Mouse (Mus musculus) cerebellum, postnatal 4 days (tissue): ENCODE measurements around the gene Tom1.

Source experiments
- DNase-seq, 2 experiments: peaks; one replicate each; pipeline ENCODE4 v3.0.0; 2022; ENCODE audit warnings: low spot score in 2 of 2, mixed read lengths in 1 of 2

The Tom1 gene

GRCm38 (mm10) chr8:75042171-75042570 is 8.7 kb downstream of the Tom1 start:
- no peak for DNase-seq

DNA sequence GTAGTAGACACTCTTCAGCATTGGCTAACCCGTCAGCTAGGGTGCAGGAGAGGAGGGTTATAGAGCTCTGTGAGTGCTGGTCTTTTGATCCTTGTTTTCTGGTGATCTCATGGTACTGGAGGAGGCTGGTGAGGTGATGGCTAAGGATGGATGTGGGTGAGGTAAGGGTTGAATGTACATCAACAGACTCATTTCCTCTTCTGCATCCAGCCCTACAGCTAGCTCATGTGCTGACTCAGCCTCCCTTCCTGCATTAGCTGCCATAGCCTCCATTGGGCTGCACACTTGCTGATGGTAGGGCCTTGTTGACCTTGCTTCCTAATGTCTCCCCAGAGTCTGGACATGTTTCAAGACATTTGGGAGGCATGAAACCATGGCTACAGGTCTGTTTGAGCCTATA is 9.5 kb downstream of the Tom1 start:
- no peak for DNase-seq

- DNase-seq, result no peak
These were observed 12.8 kb downstream of the Tom1 start for GRCm38 (mm10) chr8:75046303-75046702.

- no peak for DNase-seq
These were observed 14.3 kb downstream of the Tom1 start for GRCm38 (mm10) chr8:75047784-75048183.

DNA sequence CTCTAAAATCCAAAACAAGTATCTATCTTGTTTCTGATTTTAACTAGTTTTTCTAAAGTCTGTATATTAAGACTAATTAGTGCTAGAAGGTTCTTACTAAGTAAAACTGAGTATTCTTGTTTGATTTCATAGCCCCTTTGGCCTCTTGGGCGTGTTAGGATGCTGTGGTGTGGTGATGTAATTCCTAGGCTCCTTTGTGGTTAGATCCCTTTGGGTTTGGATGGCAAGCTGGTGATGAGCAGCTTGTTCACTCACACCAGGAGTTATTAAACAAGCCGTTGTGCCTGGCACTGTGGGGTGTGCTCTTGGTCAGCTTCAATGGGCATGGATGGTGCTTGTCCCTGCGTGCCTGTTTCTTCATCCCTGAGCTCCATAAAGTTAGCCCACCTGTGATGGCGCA is 19.8 kb downstream of the Tom1 start:
- DNase-seq, result no peak

- DNase-seq, result no peak
These were observed 22.2 kb downstream of the Tom1 start for GRCm38 (mm10) chr8:75055673-75056072.

GRCm38 (mm10) chr8:75060022-75060421 is 26.5 kb downstream of the Tom1 start:
- DNase-seq, result no peak

GRCm38 (mm10) chr8:75060815-75061214 is 27.3 kb downstream of the Tom1 start:
- DNase-seq, result no peak

DNA sequence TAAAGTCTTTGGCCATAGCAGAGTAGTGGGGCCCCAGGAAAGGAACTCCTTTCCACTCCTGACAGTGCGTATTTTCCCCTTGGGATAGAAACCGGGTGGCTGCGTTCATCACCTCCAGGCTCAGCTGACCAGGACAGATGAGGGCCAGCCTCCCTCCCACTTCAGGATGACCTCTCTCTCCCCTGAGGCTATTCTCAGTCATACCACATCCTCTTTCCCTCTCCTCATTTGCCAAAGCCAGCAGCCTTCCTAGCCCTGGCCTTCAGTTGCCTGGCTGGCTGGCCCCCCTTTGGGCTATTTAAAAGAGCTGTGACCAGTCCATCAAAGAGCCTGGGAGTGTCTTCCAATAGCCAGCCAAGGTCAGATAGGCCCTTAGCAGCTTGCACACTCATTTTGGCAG is 29.8 kb downstream of the Tom1 start:
- no peak for DNase-seq

GRCm38 (mm10) chr8:75064790-75065189 is 31.3 kb downstream of the Tom1 start:
- no peak for DNase-seq

GRCm38 (mm10) chr8:75067287-75067686 is 33.8 kb downstream of the Tom1 start:
- DNase-seq, result no peak

DNA sequence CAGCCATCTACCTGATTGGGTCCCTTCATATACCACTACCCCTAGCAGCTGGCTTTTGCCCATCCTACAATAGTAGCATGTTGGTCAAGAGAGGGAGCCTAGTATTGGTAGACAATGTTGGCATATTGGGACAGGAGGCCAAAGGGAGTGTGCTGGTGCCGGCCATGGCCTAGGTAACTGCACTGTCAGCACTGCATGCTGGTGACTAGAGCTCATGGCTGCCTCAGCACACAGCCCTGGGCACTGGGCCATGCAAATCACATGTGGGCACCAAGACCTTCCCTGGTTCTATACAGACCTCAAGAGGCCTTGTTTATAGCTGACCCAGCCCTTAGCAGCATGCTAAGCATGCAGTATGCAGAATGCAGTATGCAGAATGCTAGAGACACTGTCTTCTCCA is 36.8 kb downstream of the Tom1 start:
- no peak for DNase-seq

DNA sequence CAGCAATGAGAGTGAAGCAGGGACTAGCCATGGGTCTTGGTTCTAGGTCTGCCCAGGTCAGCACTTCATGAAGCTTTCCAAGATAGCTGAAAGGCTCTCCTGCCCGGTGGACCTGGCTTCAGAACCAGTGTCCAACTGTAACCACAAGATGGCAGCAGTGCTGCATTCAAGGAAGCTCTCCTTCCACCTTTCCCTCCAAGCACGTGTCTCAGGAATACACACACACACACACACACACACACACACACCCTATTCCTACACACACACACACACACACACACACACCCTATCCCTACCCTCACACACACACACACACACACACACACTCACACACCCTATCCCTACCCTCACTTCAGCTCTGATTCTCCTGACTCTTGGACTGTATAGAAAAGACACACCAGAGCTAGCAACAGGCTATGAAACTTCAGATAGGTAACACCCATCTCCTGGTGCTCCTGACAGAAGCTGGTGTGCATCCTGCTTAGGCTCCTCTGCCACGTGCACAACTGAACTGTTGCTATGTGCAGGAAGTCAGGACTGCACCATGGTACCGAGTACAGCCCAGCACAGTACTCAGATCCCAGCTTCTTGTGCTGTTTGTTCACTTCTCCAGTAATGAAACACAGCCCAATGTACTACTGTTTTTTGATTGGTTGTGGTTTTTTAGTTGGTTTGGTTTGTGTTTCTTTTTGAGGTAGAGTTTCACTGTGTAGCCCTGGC is 38.3 kb downstream of the Tom1 start:
- peak; percentile 66 to 82 for DNase-seq

- DNase-seq, result no peak
These were observed 41.4 kb downstream of the Tom1 start for GRCm38 (mm10) chr8:75074876-75075275.

DNA sequence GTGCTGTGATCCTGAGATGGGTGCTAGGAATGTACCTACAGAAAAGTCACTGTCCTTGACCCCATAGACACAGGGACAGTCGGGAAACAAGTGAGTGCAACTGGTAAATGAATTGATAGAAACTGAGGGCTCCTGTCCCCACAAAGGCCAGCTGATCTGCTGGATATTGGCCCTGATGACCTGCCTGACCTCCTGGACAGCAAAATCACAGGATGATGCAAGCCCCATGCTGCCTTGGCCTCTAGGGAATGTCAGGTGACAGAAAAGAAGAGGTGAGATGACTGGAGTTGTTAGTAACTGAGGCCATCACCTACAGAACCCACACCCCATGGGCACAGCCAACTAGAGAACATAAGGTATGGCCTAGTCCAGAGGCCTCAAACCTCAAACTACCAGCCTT is 44.7 kb downstream of the Tom1 start:
- DNase-seq, result no peak

- DNase-seq, result no peak
These were observed 45.3 kb downstream of the Tom1 start for GRCm38 (mm10) chr8:75078851-75079250.

- DNase-seq, result no peak
These were observed 48.0 kb downstream of the Tom1 start for GRCm38 (mm10) chr8:75081364-75082040.

DNA sequence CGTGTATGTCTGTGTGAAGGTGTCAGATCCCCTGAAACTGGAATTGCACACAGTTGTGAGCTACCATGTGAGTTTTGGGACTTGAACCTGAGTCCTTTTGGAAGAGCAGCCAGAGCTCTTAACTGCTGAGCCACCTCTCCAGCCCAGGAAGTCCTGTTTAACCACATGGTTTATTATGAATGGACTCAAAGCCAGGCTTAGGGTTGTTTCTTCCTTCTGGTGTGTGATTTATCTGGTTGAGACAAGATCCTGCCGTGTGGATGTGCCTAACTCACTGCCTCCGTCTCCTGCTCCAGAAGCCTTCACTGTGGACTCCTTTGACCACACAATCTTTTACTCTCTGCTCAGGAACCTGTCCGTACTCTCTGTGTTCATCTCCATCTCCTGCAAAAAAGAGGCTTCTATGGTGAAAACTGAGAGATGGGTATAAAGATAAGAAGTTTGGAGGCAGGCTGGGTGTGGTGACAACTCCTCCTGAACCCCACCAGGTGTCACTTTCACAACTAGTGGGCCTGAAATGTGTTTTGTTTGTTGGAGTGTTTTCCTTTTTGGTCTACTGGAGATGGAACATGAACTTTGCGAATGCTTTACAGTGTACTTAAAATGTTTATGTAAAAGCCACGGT is 48.8 kb downstream of the Tom1 start:
- DNase-seq, result no peak

GRCm38 (mm10) chr8:75083846-75084245 is 50.3 kb downstream of the Tom1 start:
- peak; percentile 39 to 76 for DNase-seq

GRCm38 (mm10) chr8:75084382-75085064 is 51.0 kb downstream of the Tom1 start:
- DNase-seq, result no peak

DNA sequence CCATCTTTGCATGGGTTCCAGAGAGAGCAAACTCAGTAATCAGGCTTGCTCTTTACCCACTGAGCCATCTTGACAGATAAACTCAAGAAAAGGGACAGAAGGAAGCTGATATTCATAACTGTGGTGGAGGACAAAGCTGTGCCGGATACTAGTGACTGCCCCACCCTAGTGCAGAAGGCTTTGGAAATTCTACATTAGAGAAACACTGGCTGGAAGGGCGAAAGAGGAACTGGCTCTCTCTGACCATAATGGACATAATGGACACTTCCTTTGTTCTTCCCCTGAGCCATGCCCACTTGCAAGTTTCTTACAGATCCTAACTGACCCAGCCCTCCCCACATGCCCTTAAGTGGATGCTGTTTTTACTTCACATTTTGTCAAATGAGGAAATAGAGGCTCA is 52.5 kb downstream of the Tom1 start:
- DNase-seq, result no peak

GRCm38 (mm10) chr8:75087127-75087526 is 53.6 kb downstream of the Tom1 start:
- DNase-seq, result no peak
